Mouse (Mus musculus): ENCODE measurements around the gene 1500015O10Rik.

Gene 1500015O10Rik

DNA sequence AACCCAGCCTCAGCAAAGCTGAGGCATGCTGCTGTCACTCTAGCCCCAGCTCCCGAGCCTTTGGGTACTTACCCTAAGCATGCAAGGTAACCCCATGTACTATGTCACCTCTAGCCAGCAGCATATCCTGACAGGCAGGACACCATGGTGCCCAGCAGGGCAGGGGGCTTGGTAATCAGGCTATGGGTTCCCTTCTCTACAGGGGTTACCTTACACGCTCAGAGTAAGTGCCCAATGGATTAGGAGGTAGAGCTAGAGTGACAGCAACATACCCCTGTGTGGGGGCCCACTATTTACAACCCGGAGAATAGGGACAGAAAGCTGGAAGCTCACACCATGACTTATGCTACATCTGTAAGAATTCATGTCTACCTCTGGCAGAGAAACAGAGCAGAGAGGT lies 39.6 kb downstream of the 1500015O10Rik start:
- intact Hi-C loops (cut with DNase I): no loop called here

DNA sequence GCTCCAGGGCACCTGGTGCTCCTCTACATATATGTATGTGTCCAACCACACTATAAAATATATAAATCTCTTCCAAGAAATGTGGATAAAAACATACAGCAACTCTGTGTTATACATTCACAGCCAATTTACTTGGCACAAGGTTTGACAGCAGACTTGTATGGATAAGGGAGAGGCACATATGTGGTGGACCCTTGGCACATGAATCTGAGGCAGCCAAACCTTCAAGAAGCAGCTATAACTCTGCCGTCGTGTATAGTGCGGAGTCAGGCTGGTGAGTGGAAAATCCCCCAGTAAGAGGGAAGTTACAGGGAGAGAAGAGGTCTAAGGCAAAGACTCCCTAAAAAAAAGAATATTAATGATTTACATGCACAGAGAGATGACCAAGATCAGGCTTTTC lies 42.3 kb downstream of the 1500015O10Rik start:
- intact Hi-C loops (cut with DNase I): no loop called here

DNA sequence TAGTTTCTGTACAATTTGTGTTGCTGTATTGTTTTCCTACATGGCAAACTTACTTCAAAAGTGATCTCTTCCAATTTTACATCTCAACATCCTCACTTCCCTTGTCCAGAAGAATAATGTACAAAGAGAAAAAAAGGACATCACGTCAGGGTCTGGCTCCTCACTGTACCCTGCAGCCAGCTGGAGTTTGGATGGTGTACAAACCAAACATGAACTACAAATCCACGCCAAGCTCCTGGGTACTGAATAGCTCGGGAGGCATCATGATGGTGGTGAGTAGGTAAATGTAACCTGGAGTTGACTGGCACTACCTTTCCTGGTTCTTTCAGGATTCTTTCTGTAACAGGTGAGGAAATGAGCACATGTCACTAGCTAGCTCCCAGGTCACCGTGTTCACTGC lies 43.7 kb downstream of the 1500015O10Rik start:
- intact Hi-C loops (cut with DNase I): no loop called here

DNA sequence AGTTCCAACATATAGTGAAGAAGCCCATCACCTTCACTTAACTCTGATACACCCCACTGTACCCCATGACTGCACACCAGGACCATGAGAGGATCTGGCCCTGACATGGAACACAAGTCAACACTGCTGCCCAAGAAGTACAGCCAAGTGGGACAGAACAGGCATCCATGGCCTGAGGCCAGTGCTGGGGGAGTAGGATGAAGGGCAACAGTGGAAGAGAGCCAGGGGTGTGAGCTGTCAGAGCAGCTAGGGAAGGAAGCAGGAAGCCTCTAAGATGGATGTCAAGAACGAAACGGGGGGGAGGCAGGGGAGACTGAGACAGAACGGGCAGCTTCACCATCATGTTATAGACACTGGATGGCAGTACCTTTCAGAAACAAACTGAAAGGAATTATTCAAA lies 45.7 kb downstream of the 1500015O10Rik start:
- intact Hi-C loops (cut with DNase I): no loop called here

DNA sequence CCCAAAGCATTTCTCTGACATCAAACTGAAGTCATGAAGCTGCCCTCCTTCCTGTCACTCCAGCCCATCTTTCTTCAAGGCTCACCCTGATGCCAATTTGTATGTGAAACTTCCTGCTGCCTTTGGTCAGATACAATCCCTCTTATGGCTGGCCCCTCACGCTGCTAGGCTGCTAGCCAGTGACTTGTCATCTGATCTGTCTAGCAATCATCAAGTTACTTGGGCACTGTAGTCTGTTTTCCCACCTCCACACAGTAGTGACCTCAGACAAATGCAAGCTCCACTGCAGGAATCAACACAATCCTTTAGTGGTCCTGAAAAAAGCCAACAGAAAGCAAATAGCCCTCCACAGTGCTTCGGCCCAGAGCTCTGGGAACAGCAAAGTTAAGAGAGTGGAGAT lies 50.8 kb downstream of the 1500015O10Rik start:
- intact Hi-C loops (cut with DNase I): no loop called here

DNA sequence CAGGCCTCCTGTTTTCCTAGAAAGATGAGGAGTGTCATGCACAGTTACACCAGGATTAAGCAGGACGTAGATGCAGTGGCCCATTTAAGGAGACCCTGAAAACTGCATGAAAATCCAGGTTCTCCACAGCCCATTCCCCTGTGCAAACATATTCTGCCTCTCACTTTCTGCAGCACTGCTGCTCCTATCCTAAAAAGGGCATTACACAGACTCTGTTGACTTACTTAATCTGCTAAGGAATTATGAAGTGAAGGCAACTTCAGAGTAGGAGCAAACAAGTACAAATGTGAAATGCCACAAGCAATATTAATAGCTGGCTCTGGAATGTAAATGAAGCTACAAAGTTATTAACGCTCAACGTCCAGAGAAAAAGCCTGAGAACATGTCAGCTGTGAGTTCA lies 51.3 kb downstream of the 1500015O10Rik start:
- intact Hi-C loops (cut with DNase I): no loop called here

DNA sequence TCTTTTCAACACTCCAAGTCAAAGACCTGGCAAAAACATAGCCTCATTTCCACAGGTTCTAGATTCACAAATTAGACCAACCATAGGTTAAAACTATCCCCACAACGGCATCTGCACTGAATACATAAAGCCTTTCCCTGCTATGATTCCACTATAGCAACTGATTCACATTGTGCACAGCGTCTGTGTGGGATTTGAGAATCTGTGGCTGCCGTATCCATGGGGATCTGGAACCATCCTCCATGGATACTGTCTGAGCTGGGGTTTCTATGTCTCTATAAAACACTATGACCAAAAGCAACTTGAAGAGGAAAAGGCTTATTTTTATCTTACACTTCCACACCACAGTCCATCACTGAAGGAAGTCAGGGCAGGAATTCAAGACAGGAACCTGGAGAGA lies 52.3 kb downstream of the 1500015O10Rik start:
- intact Hi-C loops (cut with DNase I): no loop called here

DNA sequence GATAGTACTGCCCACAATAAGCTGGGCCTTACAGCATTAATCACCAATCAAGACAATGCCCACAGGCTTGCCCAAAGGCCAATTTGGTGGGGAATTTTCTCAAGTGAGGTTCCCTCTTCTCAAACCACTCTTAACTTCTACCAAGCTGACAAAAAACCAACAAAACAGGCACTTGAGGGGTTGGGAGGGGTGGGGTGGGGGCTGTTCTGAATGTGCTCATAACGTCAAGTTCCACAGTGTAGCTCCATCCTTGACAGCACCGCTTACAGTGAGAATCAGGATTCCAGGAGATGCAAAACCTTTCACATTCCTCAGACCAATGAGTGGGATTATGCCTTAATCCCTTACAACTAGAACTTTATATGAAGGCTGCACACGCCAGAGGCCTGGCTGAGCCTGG lies 52.8 kb downstream of the 1500015O10Rik start:
- intact Hi-C loops (cut with DNase I): no loop called here

DNA sequence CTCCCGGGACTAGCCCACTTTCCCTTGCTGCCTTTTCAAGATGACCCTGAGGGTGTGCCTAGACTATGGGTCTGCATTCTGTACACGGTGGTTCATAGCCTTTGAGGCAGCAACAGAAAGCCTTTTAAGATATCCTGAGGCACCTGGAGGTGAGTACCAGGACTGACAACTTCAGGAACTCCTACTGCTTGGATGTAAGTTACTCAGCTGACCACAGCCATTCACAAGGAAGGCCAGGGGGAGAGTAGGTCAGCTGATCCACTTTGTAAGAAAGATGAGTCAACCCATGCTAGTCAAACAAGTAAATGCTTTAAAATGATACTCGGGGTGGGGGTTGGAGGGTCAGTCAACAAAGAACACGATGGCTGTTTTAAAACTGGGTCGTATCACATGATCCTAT lies 54.9 kb downstream of the 1500015O10Rik start:
- intact Hi-C loops (cut with DNase I): no loop called here

DNA sequence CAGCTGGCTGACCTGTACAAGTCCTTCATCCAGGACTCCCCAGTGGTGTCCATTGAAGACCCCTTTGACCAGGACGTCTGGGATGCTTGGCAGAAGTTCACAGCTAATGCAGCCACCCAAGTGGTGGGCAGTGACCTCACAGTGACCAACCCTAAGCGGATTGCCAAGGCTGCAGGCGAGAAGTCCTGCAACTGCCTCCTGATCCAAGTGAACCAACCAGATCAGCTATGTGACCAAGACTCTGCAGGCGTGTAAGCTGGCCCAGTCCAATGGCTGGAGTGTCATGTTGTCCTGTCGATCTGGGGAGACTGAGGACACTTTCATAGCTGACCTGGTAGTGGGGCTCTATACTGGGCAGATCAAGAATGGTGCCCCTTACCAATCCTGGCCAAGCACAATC lies 56.3 kb downstream of the 1500015O10Rik start:
- intact Hi-C loops (cut with DNase I): no loop called here

DNA sequence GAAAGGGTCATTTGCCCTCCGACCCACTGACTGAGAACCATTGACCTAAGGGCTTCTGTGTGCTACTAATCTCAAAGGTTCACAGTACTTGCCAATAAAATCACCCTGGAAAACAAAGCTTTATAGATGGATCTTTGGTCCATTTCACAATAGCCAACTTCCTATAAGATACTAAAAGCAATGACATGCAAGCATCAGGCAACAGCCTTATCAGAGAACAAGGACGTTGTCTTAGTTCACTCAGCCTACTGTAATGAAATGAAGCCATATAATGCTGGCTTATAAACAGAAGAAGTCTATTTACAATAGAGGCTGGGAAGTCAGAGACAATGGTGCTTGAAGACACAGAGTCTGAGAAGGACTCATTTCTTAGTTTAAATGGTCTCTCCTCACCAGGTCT lies 59.4 kb downstream of the 1500015O10Rik start:
- intact Hi-C loops (cut with DNase I): no loop called here
